Mouse (Mus musculus) testis, adult 2 months (tissue): ENCODE measurements around the gene Cept1.

Source experiments
- CTCF ChIP-seq: fragments of 200-500 bp; IDR thresholded peaks from 2 replicates; pipeline ENCODE4 v1.5.1; 2012; ENCODE audit warnings: low read depth, mild to moderate bottlenecking, inconsistent platforms, low read length, moderate library complexity; ENCODE audit not compliant: control insufficient read depth, insufficient read depth, insufficient replicate concordance
- POLR2A ChIP-seq: fragments of 200-500 bp; IDR thresholded peaks from 2 replicates; pipeline ENCODE4 v1.6.1; 2012; ENCODE audit warnings: low read depth, mild to moderate bottlenecking, inconsistent platforms, low read length, moderate library complexity; ENCODE audit not compliant: control insufficient read depth

- no peak for TF ChIP-seq CTCF
- TF ChIP-seq POLR2A: no peak
Measured at GRCm38 (mm10) chr3:106493202-106493601, 54.4 kb downstream of the Cept1 start.
